Mouse (Mus musculus) urinary bladder, postnatal 10 days (tissue): Measurements from ENCODE around the gene Pde4c.

Source experiments
- DNase-seq: peaks from one replicate; pipeline ENCODE4 v3.0.0; 2022; ENCODE audit warnings: low spot score

Gene Pde4c

GRCm38 (mm10) chr8:70766571-70767440, 43.3 kb downstream of the Pde4c start:
- no peak for DNase-seq

GRCm38 (mm10) chr8:70767503-70767902, 44.0 kb downstream of the Pde4c start:
- no peak for DNase-seq

- DNase-seq, result no peak
These were observed 44.8 kb downstream of the Pde4c start for GRCm38 (mm10) chr8:70768231-70768776.

- no peak for DNase-seq
These were observed 45.4 kb downstream of the Pde4c start for GRCm38 (mm10) chr8:70768956-70769355.

- DNase-seq, result peak; percentile 87
These were observed 45.8 kb downstream of the Pde4c start for GRCm38 (mm10) chr8:70769359-70769758.

- no peak for DNase-seq
These were observed 46.3 kb downstream of the Pde4c start for GRCm38 (mm10) chr8:70769858-70770257.

GRCm38 (mm10) chr8:70770748-70771147, 47.2 kb downstream of the Pde4c start:
- DNase-seq, result no peak

GRCm38 (mm10) chr8:70771217-70771616, 47.7 kb downstream of the Pde4c start:
- DNase-seq, result no peak

- no peak for DNase-seq
These were observed 48.6 kb downstream of the Pde4c start for GRCm38 (mm10) chr8:70772075-70772474.

GRCm38 (mm10) chr8:70772890-70773289, 49.4 kb downstream of the Pde4c start:
- DNase-seq, result no peak

- DNase-seq, result no peak
These were observed 49.9 kb downstream of the Pde4c start for GRCm38 (mm10) chr8:70773410-70773809.

GRCm38 (mm10) chr8:70773833-70774232, 50.3 kb downstream of the Pde4c start:
- DNase-seq, result no peak

- DNase-seq, result no peak
These were observed 51.2 kb downstream of the Pde4c start for GRCm38 (mm10) chr8:70774740-70775139.

GRCm38 (mm10) chr8:70775227-70775626, 51.7 kb downstream of the Pde4c start:
- no peak for DNase-seq

- no peak for DNase-seq
These were observed 52.5 kb downstream of the Pde4c start for GRCm38 (mm10) chr8:70775851-70776495.

GRCm38 (mm10) chr8:70776496-70777444, 53.2 kb downstream of the Pde4c start, which contains the start of gene Pik3r2:
Gene Pik3r2, minus strand, starts transcription at chr8:70776713.
- DNase-seq, result peak; percentile 94

- DNase-seq, result no peak
These were observed 56.6 kb downstream of the Pde4c start for GRCm38 (mm10) chr8:70780093-70780492.

- DNase-seq, result no peak
These were observed 63.0 kb downstream of the Pde4c start for GRCm38 (mm10) chr8:70786291-70787050.

- DNase-seq, result no peak
These were observed 63.5 kb downstream of the Pde4c start for GRCm38 (mm10) chr8:70787051-70787445.

GRCm38 (mm10) chr8:70787941-70788667, 64.6 kb downstream of the Pde4c start:
- DNase-seq, result no peak
